Mouse (Mus musculus): ENCODE data around the gene Gramd1a. TPM values are rescaled to one million over a fixed set of nuclear protein-coding genes. Genes with fewer than 3 reads are reported as not detected.

Gramd1a gene
- polyA plus RNA-seq, 1 experiment from 2014 or later, result 41.4 TPM

DNA sequence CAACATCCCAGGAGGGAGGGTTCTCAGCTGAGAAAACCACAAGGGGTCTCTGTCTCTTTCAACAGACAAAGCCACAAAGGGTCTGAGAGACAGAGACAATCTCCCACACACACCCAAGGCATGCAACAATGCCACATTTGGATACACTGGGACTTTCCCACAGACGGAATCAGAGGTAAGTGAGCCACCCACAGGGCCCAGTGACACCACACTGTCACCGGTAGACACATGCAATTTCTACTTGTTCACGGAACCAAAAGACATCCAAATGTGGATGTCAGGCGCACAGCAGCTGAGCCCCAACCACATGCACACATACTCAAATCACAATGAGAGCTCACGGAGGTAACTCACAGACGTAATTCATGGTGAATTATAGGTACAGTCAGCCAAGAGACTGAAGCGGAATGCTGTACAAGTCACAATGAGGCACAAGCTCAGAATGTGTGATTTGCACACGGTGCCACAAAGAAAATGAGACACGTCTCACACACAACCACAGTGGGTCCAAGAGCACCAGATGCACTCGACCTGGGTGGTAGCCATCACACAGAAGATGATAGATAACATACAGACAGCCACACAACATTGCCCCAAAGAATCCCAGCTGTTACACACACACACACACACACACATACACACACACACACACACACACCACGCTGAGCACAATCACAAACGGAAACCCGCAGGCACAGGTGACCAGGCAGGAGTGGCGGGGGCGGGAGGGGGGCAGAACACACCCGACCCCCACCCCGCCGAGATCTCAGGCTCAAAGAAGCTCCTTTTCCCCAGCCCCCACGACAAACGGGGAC is 5.7 kb downstream of the Gramd1a start:
- H3K9ac ChIP-seq, result peak overlapping the region; percentile 97
- WGBS, result 2% methylated on average over 20 of the region's 20 CpGs
- ATAC-seq (replicated peaks; ENCODE audit: insufficient number of reproducible peaks, insufficient read depth, low FRiP score, low read depth), result no peak
- no peaks in the 10 kb centered on the region; the same call in 1 of the 2 replicates for H3K36me3 ChIP-seq
- peak overlapping the region; percentile 76 for H3K4me2 ChIP-seq
- H3K27me3 ChIP-seq, result no peaks in the 10 kb centered on the region
- H3K4me3 ChIP-seq, result peak overlapping the region; percentile 97
- H3K27ac ChIP-seq, result peak overlapping the region; percentile 95
- H3K9me3 ChIP-seq (replicated peaks), result no peaks in the 10 kb centered on the region
- peaks cover 50% of the 10 kb centered on the region for H3K4me1 ChIP-seq (replicated peaks)

- peak overlapping the region; percentile 76 for H3K4me2 ChIP-seq
- H3K4me1 ChIP-seq (replicated peaks), result peaks cover 50% of the 10 kb centered on the region
- no peaks in the 10 kb centered on the region for H3K9me3 ChIP-seq (replicated peaks)
- H3K36me3 ChIP-seq, result no peaks in the 10 kb centered on the region; the same call in 1 of the 2 replicates
- H3K4me3 ChIP-seq, result peak overlapping the region; percentile 97
- no peaks in the 10 kb centered on the region for H3K27me3 ChIP-seq
- peak overlapping the region; percentile 95 for H3K27ac ChIP-seq
- WGBS, result 25% methylated on average over 9 of the region's 9 CpGs
- H3K9ac ChIP-seq, result peak overlapping the region; percentile 97
- ATAC-seq (replicated peaks; ENCODE audit: insufficient number of reproducible peaks, insufficient read depth, low FRiP score, low read depth), result no peak
Observed at GRCm38 (mm10) chr7:31149271-31149670, 6.4 kb downstream of the Gramd1a start.

- Histone ChIP-seq H3K36me3 (no peaks in the 10 kb centered on the region; the same call in 1 of the 2 replicates), H3K9me3 (replicated peaks) (no peaks in the 10 kb centered on the region), H3K4me3 (peak overlapping the region; percentile 97), H3K27me3 (no peaks in the 10 kb centered on the region), H3K27ac (peak overlapping the region; percentile 95), H3K9ac (peak overlapping the region; percentile 97), H3K4me1 (replicated peaks) (peaks cover 50% of the 10 kb centered on the region), H3K4me2 (peak overlapping the region; percentile 76)
- ATAC-seq (replicated peaks; ENCODE audit: insufficient number of reproducible peaks, insufficient read depth, low FRiP score, low read depth), result no peak
- WGBS, result 5% methylated on average over 9 of the region's 9 CpGs
Observed at GRCm38 (mm10) chr7:31148756-31149155, 6.9 kb downstream of the Gramd1a start.

DNA sequence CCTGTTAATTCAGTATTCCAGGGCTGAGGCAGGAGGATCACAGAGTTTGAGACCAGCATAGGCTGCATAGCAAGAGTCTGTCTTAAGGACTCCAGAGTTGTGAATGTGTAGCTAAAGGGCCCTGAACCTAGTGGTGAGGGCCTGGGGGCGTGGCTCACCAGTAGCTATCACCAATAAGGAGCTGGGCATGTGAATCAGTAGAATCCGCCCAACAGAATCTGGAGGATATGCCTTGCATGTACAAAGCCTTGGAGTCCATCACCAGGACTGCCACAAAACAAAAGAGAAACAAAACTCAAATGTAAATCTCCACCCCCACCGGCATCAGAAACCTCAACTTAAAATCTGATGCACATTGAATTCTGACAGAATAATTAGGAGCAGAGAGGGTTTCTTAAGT is 7.6 kb downstream of the Gramd1a start:
- peak overlapping the region; percentile 97; the same call in 1 of the 2 replicates for H3K4me3 ChIP-seq
- peak overlapping the region; percentile 97; the same call in 1 of the 2 replicates for H3K9ac ChIP-seq
- H3K27ac ChIP-seq, result peak overlapping the region; percentile 95
- no peak for ATAC-seq (replicated peaks; ENCODE audit: insufficient number of reproducible peaks, insufficient read depth, low FRiP score, low read depth)
- WGBS, result 64% methylated on average over 3 of the region's 3 CpGs
- H3K9me3 ChIP-seq (replicated peaks), result no peaks in the 10 kb centered on the region
- H3K4me1 ChIP-seq (replicated peaks), result peaks cover 50% of the 10 kb centered on the region
- H3K27me3 ChIP-seq, result no peaks in the 10 kb centered on the region
- H3K4me2 ChIP-seq, result peak overlapping the region; percentile 76
- H3K36me3 ChIP-seq, result peaks cover 6% of the 10 kb centered on the region

GRCm38 (mm10) chr7:31145596-31146160 is 10.0 kb downstream of the Gramd1a start:
- 42% methylated on average over 12 of the region's 12 CpGs for WGBS
- no peak overlapping the region for H3K4me2 ChIP-seq
- peaks cover 40% of the 10 kb centered on the region for H3K4me1 ChIP-seq (replicated peaks)
- no peaks in the 10 kb centered on the region for H3K9me3 ChIP-seq (replicated peaks)
- no peak overlapping the region for H3K9ac ChIP-seq
- no peaks in the 10 kb centered on the region for H3K27me3 ChIP-seq
- H3K4me3 ChIP-seq, result no peak overlapping the region
- no peak overlapping the region for H3K27ac ChIP-seq
- no peak for ATAC-seq (replicated peaks; ENCODE audit: insufficient number of reproducible peaks, insufficient read depth, low FRiP score, low read depth)
- H3K36me3 ChIP-seq, result peaks cover 30% of the 10 kb centered on the region

DNA sequence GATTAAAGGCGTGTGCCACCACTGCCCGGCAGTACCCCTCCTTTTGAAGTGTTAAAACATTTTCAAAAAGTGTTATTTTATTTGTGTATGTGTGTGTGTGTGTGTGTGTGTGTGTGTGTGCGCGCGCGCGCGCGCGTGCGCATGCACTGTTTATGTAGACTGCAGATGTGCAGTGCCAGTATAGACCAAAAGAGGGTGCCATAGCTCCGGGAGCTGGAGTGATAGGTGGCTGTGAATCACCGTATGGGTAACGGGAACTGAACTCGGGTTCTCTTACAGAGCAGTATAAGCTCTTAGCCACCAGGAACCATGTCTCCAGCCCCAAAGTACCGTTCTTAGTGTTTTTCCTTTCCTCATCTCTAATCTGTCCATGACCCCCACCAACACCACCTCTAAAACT is 10.8 kb downstream of the Gramd1a start:
- no peak overlapping the region for H3K4me3 ChIP-seq
- 95% methylated on average over 16 of the region's 16 CpGs for WGBS

GRCm38 (mm10) chr7:31140941-31141340 is 14.8 kb downstream of the Gramd1a start:
- H3K4me3 ChIP-seq, result no peak overlapping the region
- no peaks in the 10 kb centered on the region for H3K27me3 ChIP-seq
- H3K4me2 ChIP-seq, result no peak overlapping the region
- no peak for ATAC-seq (replicated peaks; ENCODE audit: insufficient number of reproducible peaks, insufficient read depth, low FRiP score, low read depth)
- no peaks in the 10 kb centered on the region for H3K9me3 ChIP-seq (replicated peaks)
- peak overlapping the region; percentile 64 for H3K27ac ChIP-seq
- 90% methylated on average over 10 of the region's 10 CpGs for WGBS
- peaks cover 71% of the 10 kb centered on the region for H3K36me3 ChIP-seq
- H3K9ac ChIP-seq, result no peak overlapping the region
- H3K4me1 ChIP-seq (replicated peaks), result peaks cover 9% of the 10 kb centered on the region

More for the DNA sequence above, 10.8 kb downstream of the Gramd1a start:
- Histone ChIP-seq H3K36me3 (peaks cover 34% of the 10 kb centered on the region), H3K27me3 (no peaks in the 10 kb centered on the region), H3K9me3 (replicated peaks) (no peaks in the 10 kb centered on the region), H3K4me1 (replicated peaks) (peaks cover 42% of the 10 kb centered on the region), H3K27ac (no peak overlapping the region), H3K4me2 (no peak overlapping the region), H3K9ac (no peak overlapping the region)
- ATAC-seq (replicated peaks; ENCODE audit: insufficient number of reproducible peaks, insufficient read depth, low FRiP score, low read depth), result no peak

DNA sequence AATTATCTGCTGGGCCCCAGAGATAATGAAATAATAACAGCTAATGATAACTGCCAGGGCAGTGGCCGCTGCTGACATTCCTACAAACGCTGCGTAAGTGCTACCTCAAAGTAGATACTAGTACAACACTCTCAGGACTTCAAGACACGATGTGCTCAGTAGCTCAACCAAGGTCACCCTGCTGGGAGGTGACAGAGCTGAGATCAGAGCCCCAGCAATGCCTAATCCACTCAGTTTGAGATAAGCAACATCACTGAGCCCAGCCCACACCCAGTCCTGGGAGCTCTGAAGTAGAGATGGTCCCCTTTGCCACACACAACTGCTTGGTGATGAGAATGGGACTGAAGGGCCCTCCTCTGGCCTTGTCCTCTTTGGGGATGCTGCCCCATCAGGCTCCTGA is 15.4 kb downstream of the Gramd1a start:
- Histone ChIP-seq H3K4me2 (no peak overlapping the region), H3K27me3 (no peaks in the 10 kb centered on the region), H3K27ac (peak overlapping the region; percentile 64), H3K4me3 (no peak overlapping the region), H3K4me1 (replicated peaks) (peaks cover 3% of the 10 kb centered on the region), H3K9me3 (replicated peaks) (no peaks in the 10 kb centered on the region), H3K9ac (no peak overlapping the region), H3K36me3 (peaks cover 77% of the 10 kb centered on the region)
- peak; percentile 33; the same call in 1 of the 2 replicates for ATAC-seq (replicated peaks; ENCODE audit: insufficient number of reproducible peaks, insufficient read depth, low FRiP score, low read depth)
- 34% methylated on average over 4 of the region's 4 CpGs for WGBS

DNA sequence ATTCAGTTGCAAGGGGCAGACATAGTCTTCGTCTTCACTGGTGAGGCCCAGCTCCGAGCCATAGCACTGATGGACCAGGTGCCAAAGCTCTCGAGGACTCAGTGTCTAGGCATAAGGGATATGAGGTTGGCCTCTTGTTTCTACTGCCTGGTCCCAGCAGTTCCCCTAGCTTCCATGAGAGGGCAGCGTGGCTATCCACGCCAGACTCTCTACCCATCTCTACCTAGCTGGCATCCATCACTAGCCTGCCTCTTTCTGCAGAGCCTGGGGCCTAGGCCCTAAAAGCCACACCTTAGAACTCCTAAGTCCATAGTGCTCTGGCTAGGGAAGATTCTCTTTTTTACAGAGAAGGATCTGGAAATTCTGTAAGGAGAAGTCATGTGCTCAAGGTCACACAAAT is 15.9 kb downstream of the Gramd1a start:
- peak; percentile 49 for ATAC-seq (replicated peaks; ENCODE audit: insufficient number of reproducible peaks, insufficient read depth, low FRiP score, low read depth)
- Histone ChIP-seq H3K4me2 (no peak overlapping the region), H3K27me3 (no peaks in the 10 kb centered on the region), H3K4me3 (no peak overlapping the region), H3K27ac (peak overlapping the region; percentile 64), H3K9ac (no peak overlapping the region), H3K36me3 (peaks cover 83% of the 10 kb centered on the region), H3K9me3 (replicated peaks) (no peaks in the 10 kb centered on the region), H3K4me1 (replicated peaks) (peaks cover 3% of the 10 kb centered on the region)
- 63% methylated on average over 5 of the region's 5 CpGs for WGBS

DNA sequence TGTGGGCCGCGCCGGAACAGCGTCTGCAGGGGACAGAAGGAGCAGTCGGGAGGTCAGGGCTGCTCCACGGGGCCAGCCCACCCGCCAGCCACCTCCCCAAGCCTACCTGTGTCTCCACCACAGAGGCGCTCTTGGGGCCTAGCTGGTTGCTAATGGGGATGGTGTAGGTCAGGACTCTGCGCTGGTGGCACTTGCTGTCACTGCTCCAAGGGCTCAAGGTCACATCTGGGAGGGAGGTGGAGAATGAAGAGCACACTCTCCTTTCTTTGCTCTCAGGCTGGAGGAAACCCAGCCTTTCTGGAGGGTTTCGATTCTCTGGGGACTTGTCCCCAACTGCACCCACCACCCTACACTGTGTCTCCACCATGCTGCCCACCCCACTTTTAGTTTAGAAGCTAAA is 20.0 kb downstream of the Gramd1a start:
- Histone ChIP-seq H3K27me3 (no peaks in the 10 kb centered on the region), H3K9ac (no peak overlapping the region), H3K9me3 (replicated peaks) (no peaks in the 10 kb centered on the region), H3K4me3 (no peak overlapping the region), H3K4me1 (replicated peaks) (peaks cover 3% of the 10 kb centered on the region), H3K4me2 (no peak overlapping the region), H3K36me3 (peaks cover 92% of the 10 kb centered on the region), H3K27ac (no peak overlapping the region)
- WGBS, result 94% methylated on average over 10 of the region's 10 CpGs
- no peak for ATAC-seq (replicated peaks; ENCODE audit: insufficient number of reproducible peaks, insufficient read depth, low FRiP score, low read depth)

DNA sequence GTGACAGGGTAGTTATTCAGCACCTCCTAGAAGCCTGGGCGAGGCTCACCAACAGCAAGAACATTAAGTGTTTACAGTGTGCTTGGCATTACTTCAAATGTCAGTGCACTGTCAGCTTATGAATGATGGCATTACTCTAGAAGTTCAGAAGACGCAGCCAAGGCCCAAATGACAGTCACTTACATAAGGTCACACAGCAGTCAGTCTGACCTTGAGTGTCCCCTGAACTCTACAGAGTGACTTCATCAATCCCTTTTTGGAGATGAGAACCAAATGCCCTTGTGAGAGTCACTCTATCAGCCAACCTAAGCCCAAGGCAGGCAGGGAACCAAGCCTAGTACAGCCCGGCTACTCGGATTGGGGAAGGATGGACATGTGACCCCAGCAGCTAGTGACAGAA is 23.8 kb downstream of the Gramd1a start:
- Histone ChIP-seq H3K9me3 (replicated peaks) (no peaks in the 10 kb centered on the region), H3K4me1 (replicated peaks) (peaks cover 12% of the 10 kb centered on the region), H3K4me2 (no peak overlapping the region), H3K27ac (no peak overlapping the region), H3K9ac (no peak overlapping the region), H3K36me3 (peaks cover 83% of the 10 kb centered on the region), H3K4me3 (no peak overlapping the region), H3K27me3 (peaks cover 8% of the 10 kb centered on the region)
- WGBS, result 84% methylated on average over 4 of the region's 4 CpGs
- ATAC-seq (replicated peaks; ENCODE audit: insufficient number of reproducible peaks, insufficient read depth, low FRiP score, low read depth), result no peak

Data from heart, embryonic 15.5 days (tissue).